ENCODE assay signal across 23 mouse cellular contexts in genomic region chr5:128144799-128145198, GRCm38 (mm10).
A peak's percentile ranks its signal among the peaks of the same experiment; 100 is the strongest.
DNase-seq lines count a peak whose midpoint lies in the region; ATAC-seq lines count a peak whose summit lies in the region.
"Had no signal": no experiment of that assay in that cellular context is flagged by ENCODE, and none has a peak within 500 bp of the region (broad histone marks: within the 10 kb centered on the region; RNA-seq: fewer than 3 reads in every experiment).

No protein-coding gene starts in this region.

- H3K4me2 ChIP-seq in heart, embryonic 12.5 days, result no peak overlapping the region
- H3K4me2 ChIP-seq: forebrain, embryonic 13.5 days; heart, embryonic 15.5 days; hindbrain, embryonic 15.5 days had no signal

- 0 out of 2 replicates have a peak, but pooled peaks cover 4% of the 10 kb centered on the region for H3K9me3 ChIP-seq in heart, embryonic 12.5 days (replicated peaks)
- no peaks in the 10 kb centered on the region; the same call in 1 of the 2 replicates for H3K9me3 ChIP-seq in hindbrain, embryonic 10.5 days
- H3K9me3 ChIP-seq: embryonic facial prominence, embryonic 10.5 days; forebrain, embryonic 13.5 days; heart, embryonic 10.5 days; heart, embryonic 15.5 days; hindbrain, embryonic 15.5 days had no signal

- no peaks in the 10 kb centered on the region for H3K36me3 ChIP-seq in heart, embryonic 12.5 days
- no peaks in the 10 kb centered on the region for H3K36me3 ChIP-seq in hindbrain, embryonic 10.5 days
- H3K36me3 ChIP-seq: embryonic facial prominence, embryonic 10.5 days; heart, embryonic 10.5 days; heart, embryonic 15.5 days; hindbrain, embryonic 15.5 days had no signal

- ATAC-seq in heart, embryonic 12.5 days (ENCODE audit: insufficient number of reproducible peaks, low FRiP score), result no peak
- ATAC-seq: activated CD4-positive, CD25-positive, alpha-beta regulatory T cell, adult 4 months; forebrain, embryonic 13.5 days; forebrain, postnatal 0 days; Patski had no signal

- peak; percentile 59 for DNase-seq in heart, adult 11 months
- DNase-seq in right cerebral cortex, adult 2 months (ENCODE audit: low spot score in 2 of 2), result peak; percentile 24 to 27
- no peak for DNase-seq in right cerebral cortex, postnatal 10 days (ENCODE audit: low spot score in 2 of 2)
- peak; percentile 10 to 65 for DNase-seq in frontal cortex, postnatal 36 days (ENCODE audit: low spot score in 2 of 2)
- DNase-seq in left cerebral cortex, postnatal 36 days (ENCODE audit: low spot score in 2 of 2), result peak; percentile 17 to 39
- no peak for DNase-seq in hindbrain, embryonic 10.5 days (ENCODE audit: low spot score)
- DNase-seq in kidney, adult 11 months, result no peak
- DNase-seq: adrenal gland, postnatal 14 days; cerebellum, adult 2 months; cerebellum, postnatal 10 days; forebrain, postnatal 0 days; gastrocnemius, postnatal 36 days; heart, adult 18-20 months; heart, postnatal 14 days had no signal

- WGBS in heart, embryonic 12.5 days, result 89% methylated on average over 3 of the region's 3 CpGs
- 91% methylated on average over 3 of the region's 3 CpGs for WGBS in hindbrain, embryonic 10.5 days

- no peaks in the 10 kb centered on the region for H3K27me3 ChIP-seq in heart, embryonic 12.5 days (replicated peaks)
- no peaks in the 10 kb centered on the region for H3K27me3 ChIP-seq in hindbrain, embryonic 10.5 days (ENCODE audit: insufficient read depth, poor library complexity, severe bottlenecking)
- H3K27me3 ChIP-seq: CH12.LX; forebrain, embryonic 13.5 days; heart, embryonic 15.5 days; hindbrain, embryonic 15.5 days; Patski had no signal

- H3K9ac ChIP-seq in heart, embryonic 12.5 days, result no peak overlapping the region
- H3K9ac ChIP-seq: forebrain, embryonic 13.5 days; forebrain, postnatal 0 days; heart, embryonic 15.5 days; hindbrain, embryonic 15.5 days had no signal

- H3K27ac ChIP-seq in heart, embryonic 12.5 days (ENCODE audit: poor library complexity, severe bottlenecking), result no peak overlapping the region
- no peak overlapping the region for H3K27ac ChIP-seq in hindbrain, embryonic 10.5 days
- H3K27ac ChIP-seq: embryonic facial prominence, embryonic 10.5 days; forebrain, embryonic 13.5 days; heart, embryonic 10.5 days; heart, embryonic 15.5 days; hindbrain, embryonic 15.5 days had no signal

- intact Hi-C loops in left cerebral cortex, postnatal 36 days (cut with DNase I), result no loop called here

- no peaks in the 10 kb centered on the region for H3K4me1 ChIP-seq in heart, embryonic 12.5 days (replicated peaks)
- H3K4me1 ChIP-seq in hindbrain, embryonic 10.5 days (replicated peaks), result no peaks in the 10 kb centered on the region
- H3K4me1 ChIP-seq: embryonic facial prominence, embryonic 10.5 days; forebrain, embryonic 13.5 days; heart, embryonic 10.5 days; heart, embryonic 15.5 days; hindbrain, embryonic 15.5 days had no signal

- H3K4me3 ChIP-seq in heart, embryonic 12.5 days, result no peak overlapping the region
- no peak overlapping the region for H3K4me3 ChIP-seq in hindbrain, embryonic 10.5 days
- H3K4me3 ChIP-seq: embryonic facial prominence, embryonic 10.5 days; forebrain, embryonic 13.5 days; heart, embryonic 10.5 days; heart, embryonic 15.5 days; hindbrain, embryonic 15.5 days had no signal

Comparison
In these comparisons a context has a peak if more than half of its experiments do, and no peak if none do; other contexts are left out.
1. DNase-seq: peak in heart, adult 11 months (single experiment), right cerebral cortex, adult 2 months (2 of 2), frontal cortex, postnatal 36 days (2 of 2) and left cerebral cortex, postnatal 36 days (2 of 2); none in right cerebral cortex, postnatal 10 days (0 of 2), hindbrain, embryonic 10.5 days (single experiment) and kidney, adult 11 months (single experiment).